Mouse (Mus musculus): ENCODE results near the gene Pakap.

GRCm38 (mm10) chr4:57916201-57916661 is 348.3 kb downstream of the Pakap start, which contains the start of gene D630039A03Rik:
- TF ChIP-seq CTCF (IDR thresholded peaks at IDR 0.05; ENCODE audit: extremely low read depth, insufficient read length, insufficient replicate concordance, low read depth, low read length) (no peak), POLR2A (IDR thresholded peaks at IDR 0.05; ENCODE audit: low read depth, low read length) (peak; percentile 34; the same call in 1 of the 2 replicates)

Data from small intestine, adult 2 months (tissue).